Mouse (Mus musculus): ENCODE measurements at regions not wholly inside any gene's neighbourhood (a gene's known extent, or its start where the extent isn't known, plus 50 kb on each side); places are given as distances from the start of the nearest gene placed in this dataset.

- DNase-seq: no peak
Measured at GRCm38 (mm10) chr17:7625746-7626145, 201.4 kb downstream of the Fndc1 start.

- no peak for DNase-seq
Measured at GRCm38 (mm10) chr17:7623392-7623791, 203.7 kb downstream of the Fndc1 start.

- DNase-seq: no peak
Measured at GRCm38 (mm10) chr17:7621262-7621661, 205.8 kb downstream of the Fndc1 start.

GRCm38 (mm10) chr17:7620166-7620565 is 206.9 kb downstream of the Fndc1 start:
- no peak for DNase-seq

- no peak for DNase-seq
Measured at GRCm38 (mm10) chr17:7619641-7620040, 207.5 kb downstream of the Fndc1 start.

- no peak for DNase-seq
Measured at GRCm38 (mm10) chr17:7608046-7608445, 219.1 kb downstream of the Fndc1 start.

- DNase-seq: no peak
Measured at GRCm38 (mm10) chr17:7607431-7607830, 219.7 kb downstream of the Fndc1 start.

- DNase-seq: no peak
Measured at GRCm38 (mm10) chr17:7604813-7605504, 219.7 kb upstream of the Unc93a2 start.

GRCm38 (mm10) chr17:7604096-7604495 is 218.8 kb upstream of the Unc93a2 start:
- no peak for DNase-seq

GRCm38 (mm10) chr17:7600555-7600954 is 215.3 kb upstream of the Unc93a2 start:
- DNase-seq: peak; percentile 45 to 66

- DNase-seq: no peak
Measured at GRCm38 (mm10) chr17:7597481-7597880, 212.2 kb upstream of the Unc93a2 start.

- DNase-seq: no peak
Measured at GRCm38 (mm10) chr17:7594801-7595200, 209.5 kb upstream of the Unc93a2 start.

- no peak for DNase-seq
Measured at GRCm38 (mm10) chr17:7592491-7592890, 207.2 kb upstream of the Unc93a2 start.

GRCm38 (mm10) chr17:7582866-7583398 is 197.7 kb upstream of the Unc93a2 start:
- peak in 1 of 2 experiments; percentile 8 for DNase-seq

- DNase-seq: no peak
Measured at GRCm38 (mm10) chr17:7579031-7579430, 193.8 kb upstream of the Unc93a2 start.

GRCm38 (mm10) chr17:7578003-7578402 is 192.7 kb upstream of the Unc93a2 start:
- DNase-seq: no peak

- peak; percentile 56 to 67 for DNase-seq
Measured at GRCm38 (mm10) chr17:7577227-7577626, 192.0 kb upstream of the Unc93a2 start.

GRCm38 (mm10) chr17:7571481-7571880 is 186.2 kb upstream of the Unc93a2 start:
- no peak for DNase-seq

- DNase-seq: no peak
Measured at GRCm38 (mm10) chr17:7568482-7568881, 183.2 kb upstream of the Unc93a2 start.

- no peak for DNase-seq
Measured at GRCm38 (mm10) chr17:7565771-7566170, 180.5 kb upstream of the Unc93a2 start.

- no peak for DNase-seq
Measured at GRCm38 (mm10) chr17:7562940-7563339, 177.7 kb upstream of the Unc93a2 start.

- DNase-seq: no peak
Measured at GRCm38 (mm10) chr17:7548456-7548855, 163.2 kb upstream of the Unc93a2 start.

GRCm38 (mm10) chr17:7538402-7539087 is 153.3 kb upstream of the Unc93a2 start:
- DNase-seq: peak; percentile 21 to 25

- peak; percentile 13 to 27 for DNase-seq
Measured at GRCm38 (mm10) chr17:7537618-7538266, 152.5 kb upstream of the Unc93a2 start.
